ENCODE assay signal across 11 mouse cellular contexts in genomic region chr3:138513243-138513642, GRCm38 (mm10). TPM values are rescaled to one million over a fixed set of nuclear protein-coding genes. Genes with fewer than 3 reads are reported as not detected.
DNase-seq lines count a peak whose midpoint lies in the region; ATAC-seq and TF ChIP-seq lines count a peak whose summit lies in the region.
"Had no signal": no experiment of that assay in that cellular context is flagged by ENCODE, and none has a peak within 500 bp of the region (broad histone marks: within the 10 kb centered on the region; RNA-seq: fewer than 3 reads in every experiment).

No protein-coding gene starts in this region.

- H3K9me3 ChIP-seq in hindbrain, postnatal 0 days (ENCODE audit: low read length): no peaks in the 10 kb centered on the region
- H3K9me3 ChIP-seq in midbrain, embryonic 10.5 days (replicated peaks): no peaks in the 10 kb centered on the region
- no peaks in the 10 kb centered on the region for H3K9me3 ChIP-seq in heart, embryonic 10.5 days
- H3K9me3 ChIP-seq: liver, embryonic 13.5 days; megakaryocyte, embryonic 14.5 days had no signal

- ATAC-seq in hindbrain, postnatal 0 days: no peak

- H3K27me3 ChIP-seq in kidney, adult 2 months (replicated peaks; ENCODE audit: control insufficient read depth, insufficient read depth, low read length): no peaks in the 10 kb centered on the region
- no peaks in the 10 kb centered on the region for H3K27me3 ChIP-seq in hindbrain, postnatal 0 days (ENCODE audit: insufficient read depth, low read length)
- H3K27me3 ChIP-seq in midbrain, embryonic 10.5 days (ENCODE audit: low read depth, poor library complexity, severe bottlenecking): no peaks in the 10 kb centered on the region
- H3K27me3 ChIP-seq in heart, embryonic 10.5 days (ENCODE audit: insufficient read depth, poor library complexity, severe bottlenecking): no peaks in the 10 kb centered on the region
- H3K27me3 ChIP-seq: liver, embryonic 13.5 days; megakaryocyte, embryonic 14.5 days had no signal

- no peaks in the 10 kb centered on the region for H3K36me3 ChIP-seq in kidney, adult 2 months (ENCODE audit: control insufficient read depth, insufficient read depth, low read length)
- no peaks in the 10 kb centered on the region for H3K36me3 ChIP-seq in hindbrain, postnatal 0 days (ENCODE audit: insufficient read depth, low read length)
- no peaks in the 10 kb centered on the region for H3K36me3 ChIP-seq in midbrain, embryonic 10.5 days
- H3K36me3 ChIP-seq in heart, embryonic 10.5 days: no peaks in the 10 kb centered on the region
- H3K36me3 ChIP-seq: liver, embryonic 13.5 days had no signal

- H3K4me1 ChIP-seq in kidney, adult 2 months (ENCODE audit: control insufficient read depth, insufficient read depth, low read length): no peaks in the 10 kb centered on the region; the same call in 1 of the 2 replicates
- H3K4me1 ChIP-seq in hindbrain, postnatal 0 days (ENCODE audit: insufficient read depth, low read length): 0 out of 2 replicates have a peak, but pooled peaks cover 3% of the 10 kb centered on the region
- H3K4me1 ChIP-seq in midbrain, embryonic 10.5 days: peaks cover 43% of the 10 kb centered on the region
- no peaks in the 10 kb centered on the region for H3K4me1 ChIP-seq in heart, embryonic 10.5 days
- H3K4me1 ChIP-seq: liver, embryonic 13.5 days had no signal

- H3K4me3 ChIP-seq in kidney, adult 2 months (ENCODE audit: insufficient read depth, low read depth, low read length): peak overlapping the region; percentile 42
- peak overlapping the region; percentile 21; the same call in 1 of the 2 replicates for H3K4me3 ChIP-seq in hindbrain, postnatal 0 days (ENCODE audit: low read length)
- H3K4me3 ChIP-seq in midbrain, embryonic 10.5 days: peak overlapping the region; percentile 30
- H3K4me3 ChIP-seq in heart, embryonic 10.5 days: no peak overlapping the region
- H3K4me3 ChIP-seq: liver, embryonic 13.5 days; megakaryocyte, embryonic 14.5 days had no signal

- WGBS in kidney, adult 2 months: 43% methylated on average over 12 of the region's 12 CpGs
- 45% methylated on average over 12 of the region's 12 CpGs for WGBS in hindbrain, postnatal 0 days
- 45% methylated on average over 12 of the region's 12 CpGs for WGBS in midbrain, embryonic 10.5 days
- WGBS in heart, embryonic 10.5 days: 79% methylated on average over 12 of the region's 12 CpGs

- H3K4me2 ChIP-seq in hindbrain, postnatal 0 days (ENCODE audit: low read depth, low read length): peak overlapping the region; percentile 39
- H3K4me2 ChIP-seq: liver, embryonic 13.5 days had no signal

- H3K27ac ChIP-seq in kidney, adult 2 months (ENCODE audit: insufficient read depth, low read depth, low read length): no peak overlapping the region
- no peak overlapping the region for H3K27ac ChIP-seq in hindbrain, postnatal 0 days
- peak overlapping the region; percentile 49 for H3K27ac ChIP-seq in midbrain, embryonic 10.5 days (replicated peaks)
- no peak overlapping the region for H3K27ac ChIP-seq in heart, embryonic 10.5 days
- H3K27ac ChIP-seq: liver, embryonic 13.5 days had no signal

- H3K9ac ChIP-seq in hindbrain, postnatal 0 days (replicated peaks; ENCODE audit: low read length): no peak overlapping the region
- H3K9ac ChIP-seq: liver, embryonic 13.5 days had no signal

- no peak for TF ChIP-seq POLR2A in kidney, adult 2 months (IDR thresholded peaks at IDR 0.05; ENCODE audit: low read depth, low read length)

- DNase-seq in kidney, adult 2 months: peak; percentile 22
- no peak for DNase-seq in kidney, postnatal 25 days
- DNase-seq in hindbrain, postnatal 0 days (ENCODE audit: low spot score): peak; percentile 35
- peak; percentile 45 for DNase-seq in midbrain, embryonic 10.5 days (ENCODE audit: low spot score)
- peak; percentile 60 for DNase-seq in retina, embryonic 14.5 days (ENCODE audit: low spot score)
- DNase-seq in left cerebral cortex, adult 18-20 months (ENCODE audit: low spot score in 2 of 2): no peak
- no peak for DNase-seq in urinary bladder, postnatal 25 days (ENCODE audit: low spot score)
- DNase-seq in heart, embryonic 10.5 days (ENCODE audit: low spot score): no peak
- DNase-seq: cerebellum, adult 8-10 months; liver, embryonic 13.5 days had no signal

- no peak for TF ChIP-seq CTCF in kidney, adult 2 months (conservative IDR thresholded peaks at IDR 0.05; ENCODE audit: insufficient read depth, insufficient read length, low read depth, low read length)
- no peak for TF ChIP-seq CTCF in hindbrain, postnatal 0 days (IDR thresholded peaks at IDR 0.05; ENCODE audit: low read depth)

RNA-seq across cellular contexts. Expression of gene Eif4e, which starts 12.7 kb away (rescaled TPM):
- polyA plus RNA-seq in kidney, adult 2 months (2012; rRNA removed): 17.5 and 33.6 TPM in 2 replicates
- 54.2 and 94.0 TPM in 2 replicates for total RNA-seq in hindbrain, postnatal 0 days (2014; rRNA removed)
- polyA plus RNA-seq in hindbrain, postnatal 0 days (2015; fragmentation: Nextera tagmentation; extraction: Ambion mirVana): 259 and 290 TPM in 2 replicates
- 482 and 499 TPM in 2 replicates for polyA plus RNA-seq in midbrain, embryonic 10.5 days (2016; fragmentation: Nextera tagmentation; extraction: Ambion mirVana)
- total RNA-seq in left cerebral cortex, adult 18-20 months (2021): 100 to 1,000 TPM; 189 to 215 TPM
- 368 and 419 TPM in 2 replicates for polyA plus RNA-seq in heart, embryonic 10.5 days (2016; fragmentation: Nextera tagmentation; extraction: Ambion mirVana)

RNA-seq across cellular contexts. Expression of gene Metap1, which starts 23.9 kb away (rescaled TPM):
- polyA plus RNA-seq in kidney, adult 2 months (2012; rRNA removed): 19.9 and 22.6 TPM in 2 replicates
- 46.3 and 55.0 TPM in 2 replicates for total RNA-seq in hindbrain, postnatal 0 days (2014; rRNA removed)
- polyA plus RNA-seq in hindbrain, postnatal 0 days (2015; fragmentation: Nextera tagmentation; extraction: Ambion mirVana): 40.6 and 43.6 TPM in 2 replicates
- polyA plus RNA-seq in midbrain, embryonic 10.5 days (2016; fragmentation: Nextera tagmentation; extraction: Ambion mirVana): 47.9 and 48.0 TPM in 2 replicates
- total RNA-seq in left cerebral cortex, adult 18-20 months (2021): 10 to 100 TPM; 43.7 to 46.0 TPM
- polyA plus RNA-seq in heart, embryonic 10.5 days (2016; fragmentation: Nextera tagmentation; extraction: Ambion mirVana): 47.1 and 48.8 TPM in 2 replicates

Comparison
In these comparisons a context has a peak if more than half of its experiments do, and no peak if none do; other contexts are left out.
1. DNase-seq: peak in kidney, adult 2 months (single experiment), hindbrain, postnatal 0 days (single experiment), midbrain, embryonic 10.5 days (single experiment) and retina, embryonic 14.5 days (single experiment); none in kidney, postnatal 25 days (0 of 2), left cerebral cortex, adult 18-20 months (0 of 2), urinary bladder, postnatal 25 days (single experiment) and heart, embryonic 10.5 days (single experiment).